Comparison of ENCODE assay signal across 9 mouse cellular contexts in the genomic region with DNA sequence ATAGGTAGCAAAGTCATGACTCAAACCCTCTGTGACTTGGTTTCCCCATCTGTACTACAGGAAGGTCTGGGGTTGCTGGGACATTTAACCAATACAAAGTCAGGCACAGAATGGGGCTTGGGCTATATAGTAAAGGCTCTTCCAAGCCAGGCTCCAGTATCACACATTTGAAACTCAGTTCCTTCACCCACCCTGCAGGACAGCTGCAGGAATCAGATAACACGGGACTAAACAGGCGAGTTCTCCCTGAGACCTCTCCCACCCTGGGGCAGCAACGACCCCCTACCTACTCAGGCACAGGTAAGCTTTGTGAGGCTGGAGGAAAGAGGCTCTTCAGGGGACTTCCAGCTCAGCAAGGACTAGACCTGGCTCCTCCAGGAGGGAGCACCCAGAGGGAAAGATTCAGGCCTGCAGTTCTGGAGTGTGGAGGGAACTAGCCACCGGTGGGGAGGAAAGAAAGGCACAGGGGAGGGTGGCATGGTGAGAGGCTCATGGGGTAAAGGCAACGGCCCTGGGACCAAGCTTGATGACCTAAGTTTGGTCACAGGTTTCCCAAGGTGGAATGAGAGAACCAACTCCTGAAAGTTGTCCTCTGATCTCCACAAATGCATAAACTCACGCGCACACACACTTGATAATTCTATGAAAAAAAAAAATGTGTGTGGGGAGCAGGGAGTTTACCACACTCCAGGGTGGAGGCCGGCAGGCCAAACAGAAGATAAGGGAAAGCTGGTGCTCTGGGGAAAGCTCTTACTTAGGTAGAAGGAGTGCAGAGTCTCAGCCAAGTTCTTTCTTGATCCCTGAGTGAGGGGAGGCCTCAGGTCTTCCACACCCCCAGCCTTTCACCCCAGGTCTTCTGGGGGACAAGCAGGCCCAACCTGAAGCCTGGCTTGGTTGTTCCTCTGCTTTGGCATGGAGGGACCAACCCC. TPM values are rescaled to one million over a fixed set of nuclear protein-coding genes. Genes with fewer than 3 reads are reported as not detected.
DNase-seq lines count a peak whose midpoint lies in the region; ATAC-seq lines count a peak whose summit lies in the region.
"Had no signal": no experiment of that assay in that cellular context is flagged by ENCODE, and none has a peak within 500 bp of the region (broad histone marks: within the 10 kb centered on the region; RNA-seq: fewer than 3 reads in every experiment).

No protein-coding gene starts in this region.

- peaks cover 18 to 21% of the 10 kb centered on the region in 2 experiments for H3K4me1 ChIP-seq in heart, embryonic 14.5 days (ENCODE audit: control insufficient read depth in 2 of 2, insufficient read depth in 2 of 2, low read length in 2 of 2)
- peaks cover 15% of the 10 kb centered on the region for H3K4me1 ChIP-seq in embryonic facial prominence, embryonic 12.5 days
- H3K4me1 ChIP-seq in neural tube, embryonic 14.5 days (ENCODE audit: control insufficient read depth, insufficient read depth, low read length) = peaks cover 12% of the 10 kb centered on the region; the same call in 1 of the 2 replicates

- H3K27me3 ChIP-seq in heart, embryonic 14.5 days (ENCODE audit: control insufficient read depth, insufficient read depth, low read length) = no peaks in the 10 kb centered on the region
- H3K27me3 ChIP-seq in embryonic facial prominence, embryonic 12.5 days = no peaks in the 10 kb centered on the region
- no peaks in the 10 kb centered on the region for H3K27me3 ChIP-seq in neural tube, embryonic 14.5 days (ENCODE audit: control insufficient read depth, insufficient read depth, low read length)

- H3K27ac ChIP-seq in heart, embryonic 14.5 days (replicated peaks in 1 of 2; ENCODE audit: control insufficient read depth in 1 of 2, insufficient read depth in 1 of 2, low read depth in 2 of 2, low read length in 2 of 2) = no peak overlapping the region
- no peak overlapping the region for H3K27ac ChIP-seq in embryonic facial prominence, embryonic 12.5 days
- H3K27ac ChIP-seq in neural tube, embryonic 14.5 days (ENCODE audit: low read depth, low read length) = no peak overlapping the region

- H3K4me3 ChIP-seq in heart, embryonic 14.5 days (ENCODE audit: control insufficient read depth in 1 of 2, insufficient read depth in 1 of 2, low read depth in 1 of 2, low read length in 2 of 2) = no peak overlapping the region
- no peak overlapping the region for H3K4me3 ChIP-seq in embryonic facial prominence, embryonic 12.5 days
- H3K4me3 ChIP-seq in neural tube, embryonic 14.5 days (ENCODE audit: low read depth, low read length) = no peak overlapping the region

- DNase-seq in heart, postnatal 4 days = no peak
- DNase-seq in liver = peak; percentile 84
- DNase-seq in left cerebral cortex, postnatal 36 days (ENCODE audit: low spot score in 2 of 2) = no peak
- no peak for DNase-seq in kidney, postnatal 25 days
- DNase-seq in frontal cortex, postnatal 10 days (ENCODE audit: low spot score in 2 of 2) = no peak
- DNase-seq: layer of hippocampus, adult 9-11 months had no signal

- 0 out of 2 replicates have a peak overlapping the region, but pooled peaks have one; percentile 4 for H3K9ac ChIP-seq in heart, embryonic 14.5 days (ENCODE audit: low read length)
- peak overlapping the region; percentile 12 for H3K9ac ChIP-seq in embryonic facial prominence, embryonic 12.5 days
- peak overlapping the region; percentile 32; the same call in 1 of the 2 replicates for H3K9ac ChIP-seq in neural tube, embryonic 14.5 days (replicated peaks; ENCODE audit: low read depth, low read length)

- WGBS in heart, embryonic 14.5 days = 50% methylated on average over 8 of the region's 8 CpGs
- WGBS in embryonic facial prominence, embryonic 12.5 days = 72% methylated on average over 8 of the region's 8 CpGs
- 87% methylated on average over 8 of the region's 8 CpGs for WGBS in neural tube, embryonic 14.5 days

- ATAC-seq in heart, embryonic 14.5 days (ENCODE audit: insufficient number of reproducible peaks, insufficient read depth, low FRiP score, low read depth) = no peak
- no peak for ATAC-seq in embryonic facial prominence, embryonic 12.5 days (ENCODE audit: insufficient number of reproducible peaks, insufficient read depth, low FRiP score, low TSS enrichment)
- no peak for ATAC-seq in neural tube, embryonic 14.5 days (ENCODE audit: low read depth)

- peak overlapping the region; percentile 88; the same call in 1 of the 2 replicates for H3K4me2 ChIP-seq in heart, embryonic 14.5 days (ENCODE audit: low read length)
- 0 out of 2 replicates have a peak overlapping the region, but pooled peaks have one; percentile 4 for H3K4me2 ChIP-seq in embryonic facial prominence, embryonic 12.5 days (replicated peaks)
- H3K4me2 ChIP-seq in neural tube, embryonic 14.5 days (ENCODE audit: low read depth, low read length) = peak overlapping the region; percentile 85; the same call in 1 of the 2 replicates

- H3K36me3 ChIP-seq in heart, embryonic 14.5 days (ENCODE audit: control insufficient read depth, insufficient read depth, low read length) = 0 out of 2 replicates have a peak, but pooled peaks cover 9% of the 10 kb centered on the region
- H3K36me3 ChIP-seq in embryonic facial prominence, embryonic 12.5 days = peaks cover 17% of the 10 kb centered on the region
- 0 out of 2 replicates have a peak, but pooled peaks cover 3% of the 10 kb centered on the region for H3K36me3 ChIP-seq in neural tube, embryonic 14.5 days (ENCODE audit: control insufficient read depth, insufficient read depth, low read length)

- H3K9me3 ChIP-seq in heart, embryonic 14.5 days (ENCODE audit: control insufficient read depth, low read length) = no peaks in the 10 kb centered on the region
- no peaks in the 10 kb centered on the region for H3K9me3 ChIP-seq in embryonic facial prominence, embryonic 12.5 days
- H3K9me3 ChIP-seq in neural tube, embryonic 14.5 days (ENCODE audit: control insufficient read depth, low read length) = no peaks in the 10 kb centered on the region

- intact Hi-C loops in left cerebral cortex, postnatal 36 days (cut with DNase I) = no loop called here

RNA-seq across cellular contexts. Expression of gene Ttll12, which starts 2.4 kb away (rescaled TPM):
- polyA plus RNA-seq in heart, embryonic 14.5 days (2014; fragmentation: Nextera tagmentation; extraction: Ambion mirVana) = 18.6 and 19.8 TPM in 2 replicates
- 1 to 10 TPM; 9.3 TPM for total RNA-seq in heart, postnatal 4 days (2021)
- 48.9 and 51.0 TPM in 2 replicates for polyA plus RNA-seq in embryonic facial prominence, embryonic 12.5 days (2016; fragmentation: Nextera tagmentation; extraction: Ambion mirVana)
- polyA plus RNA-seq in neural tube, embryonic 14.5 days (2014; fragmentation: Nextera tagmentation; extraction: Ambion mirVana) = 39.8 and 42.6 TPM in 2 replicates
- 10 to 100 TPM; 11.7 to 13.8 TPM for total RNA-seq in left cerebral cortex, postnatal 36 days (2021)

RNA-seq across cellular contexts. Expression of gene Mcat, which starts 28.9 kb away (rescaled TPM):
- 33.0 and 33.4 TPM in 2 replicates for polyA plus RNA-seq in heart, embryonic 14.5 days (2014; fragmentation: Nextera tagmentation; extraction: Ambion mirVana)
- 10 to 100 TPM; 33.0 to 34.4 TPM for total RNA-seq in heart, postnatal 4 days (2021)
- polyA plus RNA-seq in embryonic facial prominence, embryonic 12.5 days (2016; fragmentation: Nextera tagmentation; extraction: Ambion mirVana) = 51.3 and 52.7 TPM in 2 replicates
- polyA plus RNA-seq in neural tube, embryonic 14.5 days (2014; fragmentation: Nextera tagmentation; extraction: Ambion mirVana) = 31.8 and 36.6 TPM in 2 replicates
- total RNA-seq in left cerebral cortex, postnatal 36 days (2021) = 10 to 100 TPM; 27.5 to 33.5 TPM

RNA-seq across cellular contexts. Expression of gene Tspo, which starts 29.1 kb away (rescaled TPM):
- 191 TPM in 2 replicates for polyA plus RNA-seq in heart, embryonic 14.5 days (2014; fragmentation: Nextera tagmentation; extraction: Ambion mirVana)
- 10 to 100 TPM; 78.3 to 85.3 TPM for total RNA-seq in heart, postnatal 4 days (2021)
- polyA plus RNA-seq in embryonic facial prominence, embryonic 12.5 days (2016; fragmentation: Nextera tagmentation; extraction: Ambion mirVana) = 25.1 and 27.1 TPM in 2 replicates
- polyA plus RNA-seq in neural tube, embryonic 14.5 days (2014; fragmentation: Nextera tagmentation; extraction: Ambion mirVana) = 4.7 and 7.7 TPM in 2 replicates
- 1 to 10 TPM; 4.5 to 5.7 TPM for total RNA-seq in left cerebral cortex, postnatal 36 days (2021)

Comparison
In these comparisons a context has a peak if more than half of its experiments do, and no peak if none do; other contexts are left out.
1. H3K4me2 ChIP-seq: peak in every context shown above with its lines; median percentile 88 in heart, embryonic 14.5 days; 85 in neural tube, embryonic 14.5 days; 4 in embryonic facial prominence, embryonic 12.5 days.